Mouse (Mus musculus): ENCODE data around the gene Gm20388. TPM values are rescaled to one million over a fixed set of nuclear protein-coding genes. Genes with fewer than 3 reads are reported as not detected.

The Gm20388 gene
- polyA plus RNA-seq, 1 experiment from 2014 or later, result not detected

GRCm38 (mm10) chr8:122554786-122555185, 2644.1 kb downstream of the Gm20388 start:
- 77% methylated on average over 6 of the region's 6 CpGs for whole genome bisulfite sequencing
- no peak overlapping the region for H3K9ac ChIP-seq
- no peak overlapping the region for H3K4me2 ChIP-seq (replicated peaks)
- H3K27ac ChIP-seq, result no peak overlapping the region
- no peaks in the 10 kb centered on the region for H3K36me3 ChIP-seq
- H3K4me1 ChIP-seq, result peaks cover 39% of the 10 kb centered on the region
- no peak for ATAC-seq (ENCODE audit: insufficient number of reproducible peaks, insufficient read depth, low FRiP score, low TSS enrichment)
- no peaks in the 10 kb centered on the region for H3K27me3 ChIP-seq
- H3K4me3 ChIP-seq, result no peak overlapping the region
- no peaks in the 10 kb centered on the region for H3K9me3 ChIP-seq

GRCm38 (mm10) chr8:122556030-122557009, 2645.7 kb downstream of the Gm20388 start:
- no peak overlapping the region for H3K4me3 ChIP-seq
- no peak overlapping the region for H3K4me2 ChIP-seq (replicated peaks)
- H3K27ac ChIP-seq, result peak overlapping the region; percentile 77
- H3K9me3 ChIP-seq, result no peaks in the 10 kb centered on the region
- H3K9ac ChIP-seq, result no peak overlapping the region
- 64% methylated on average over 12 of the region's 12 CpGs for WGBS
- no peak for ATAC-seq (ENCODE audit: insufficient number of reproducible peaks, insufficient read depth, low FRiP score, low TSS enrichment)
- H3K27me3 ChIP-seq, result no peaks in the 10 kb centered on the region
- H3K4me1 ChIP-seq, result peaks cover 29% of the 10 kb centered on the region
- H3K36me3 ChIP-seq, result no peaks in the 10 kb centered on the region

DNA sequence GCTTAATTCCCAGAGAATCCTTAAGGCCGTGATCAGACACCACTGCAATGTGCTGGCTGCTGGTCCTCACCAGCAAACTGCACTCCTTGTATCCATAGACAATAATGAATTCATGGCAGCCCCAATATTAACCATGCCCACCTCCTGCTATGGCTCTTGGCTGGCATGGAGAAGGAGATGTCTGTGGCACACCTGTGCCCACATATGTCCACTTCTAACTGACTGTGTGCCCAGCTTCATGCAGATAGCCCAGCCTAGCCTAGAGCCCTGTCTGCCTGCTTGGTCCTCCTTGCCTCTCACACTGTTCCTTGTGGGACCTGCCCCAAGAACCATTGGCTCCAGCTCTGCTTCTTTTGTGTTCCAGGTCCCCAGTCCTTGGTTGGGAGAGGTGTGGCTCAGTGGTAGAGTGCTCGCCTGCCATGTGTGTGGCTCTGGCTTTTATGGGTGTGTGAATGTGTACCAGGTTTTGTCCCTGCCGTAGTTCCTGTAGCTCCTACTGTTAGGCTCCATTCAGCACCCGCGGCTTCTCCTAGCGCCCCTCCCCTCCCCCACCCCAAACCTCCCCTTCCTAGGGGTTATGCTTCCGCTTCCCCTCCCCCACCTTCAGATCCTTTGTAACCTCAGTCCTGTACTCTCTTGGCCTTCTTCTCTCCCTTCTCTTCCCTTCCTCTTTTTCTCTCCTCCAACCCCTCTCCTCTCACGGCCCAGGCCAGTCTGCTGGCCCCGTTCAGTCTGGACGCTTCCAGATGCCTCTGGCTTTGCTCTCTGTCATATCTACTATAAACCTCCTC, 2646.8 kb downstream of the Gm20388 start:
- no peak overlapping the region for H3K4me3 ChIP-seq

DNA sequence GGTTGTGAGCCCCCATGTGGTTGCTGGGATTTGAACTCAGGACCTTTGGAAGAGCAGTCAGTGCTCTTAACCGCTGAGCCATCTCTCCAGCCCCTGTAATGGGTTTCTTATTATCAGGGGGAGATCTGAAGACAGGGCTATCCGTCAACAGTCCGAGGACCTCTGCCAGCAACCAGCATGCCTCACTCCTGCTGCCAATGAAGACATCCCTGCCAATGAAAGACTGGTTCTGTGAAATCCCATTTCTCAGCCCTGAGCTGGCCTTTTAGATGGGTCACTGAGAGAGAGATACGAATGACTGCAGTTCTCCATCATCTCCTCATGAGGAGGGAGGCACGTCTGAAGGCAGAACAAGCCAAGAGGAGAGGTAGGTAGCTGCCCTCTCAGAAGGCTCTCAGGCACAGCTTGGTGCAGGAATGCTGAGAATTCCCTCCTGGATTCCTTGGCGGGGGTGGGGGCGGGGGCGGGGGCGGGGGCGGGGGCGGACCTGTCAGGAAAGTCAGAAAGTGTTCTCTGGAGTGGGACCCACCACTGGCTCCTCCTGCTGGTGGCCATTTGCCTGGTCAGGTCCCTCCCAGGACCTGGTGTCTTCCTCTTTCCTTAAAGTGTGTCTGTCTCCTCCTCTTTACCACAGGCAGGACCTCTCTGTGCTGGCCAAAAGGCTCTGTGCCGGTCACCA, 2648.2 kb downstream of the Gm20388 start:
- H3K4me2 ChIP-seq (replicated peaks), result no peak overlapping the region
- 15% methylated on average over 12 of the region's 12 CpGs for WGBS
- peaks cover 26% of the 10 kb centered on the region for H3K4me1 ChIP-seq
- H3K9me3 ChIP-seq, result no peaks in the 10 kb centered on the region
- H3K36me3 ChIP-seq, result no peaks in the 10 kb centered on the region
- H3K27ac ChIP-seq, result 0 out of 2 replicates have a peak overlapping the region, but pooled peaks have one; percentile 14
- ATAC-seq (ENCODE audit: insufficient number of reproducible peaks, insufficient read depth, low FRiP score, low TSS enrichment), result no peak
- H3K4me3 ChIP-seq, result no peak overlapping the region
- H3K9ac ChIP-seq, result no peak overlapping the region
- H3K27me3 ChIP-seq, result no peaks in the 10 kb centered on the region

More for the DNA sequence above, 2646.8 kb downstream of the Gm20388 start:
- Histone ChIP-seq H3K27me3 (no peaks in the 10 kb centered on the region), H3K4me2 (replicated peaks) (no peak overlapping the region; the same call in 1 of the 2 replicates), H3K27ac (peak overlapping the region; percentile 77; the same call in 1 of the 2 replicates), H3K9me3 (no peaks in the 10 kb centered on the region), H3K4me1 (peaks cover 26% of the 10 kb centered on the region), H3K36me3 (no peaks in the 10 kb centered on the region), H3K9ac (no peak overlapping the region)
- WGBS, result 38% methylated on average over 10 of the region's 10 CpGs
- 0 out of 2 replicates have a peak, but pooled peaks have one; percentile 19 for ATAC-seq (ENCODE audit: insufficient number of reproducible peaks, insufficient read depth, low FRiP score, low TSS enrichment)

- Histone ChIP-seq H3K27me3 (no peaks in the 10 kb centered on the region), H3K4me2 (replicated peaks) (no peak overlapping the region), H3K9ac (no peak overlapping the region), H3K4me1 (peaks cover 23% of the 10 kb centered on the region), H3K27ac (no peak overlapping the region), H3K36me3 (no peaks in the 10 kb centered on the region), H3K9me3 (no peaks in the 10 kb centered on the region), H3K4me3 (no peak overlapping the region)
- ATAC-seq (ENCODE audit: insufficient number of reproducible peaks, insufficient read depth, low FRiP score, low TSS enrichment), result no peak
- 83% methylated on average over 5 of the region's 5 CpGs for WGBS
Measured at GRCm38 (mm10) chr8:122561199-122561598, 2650.6 kb downstream of the Gm20388 start.

DNA sequence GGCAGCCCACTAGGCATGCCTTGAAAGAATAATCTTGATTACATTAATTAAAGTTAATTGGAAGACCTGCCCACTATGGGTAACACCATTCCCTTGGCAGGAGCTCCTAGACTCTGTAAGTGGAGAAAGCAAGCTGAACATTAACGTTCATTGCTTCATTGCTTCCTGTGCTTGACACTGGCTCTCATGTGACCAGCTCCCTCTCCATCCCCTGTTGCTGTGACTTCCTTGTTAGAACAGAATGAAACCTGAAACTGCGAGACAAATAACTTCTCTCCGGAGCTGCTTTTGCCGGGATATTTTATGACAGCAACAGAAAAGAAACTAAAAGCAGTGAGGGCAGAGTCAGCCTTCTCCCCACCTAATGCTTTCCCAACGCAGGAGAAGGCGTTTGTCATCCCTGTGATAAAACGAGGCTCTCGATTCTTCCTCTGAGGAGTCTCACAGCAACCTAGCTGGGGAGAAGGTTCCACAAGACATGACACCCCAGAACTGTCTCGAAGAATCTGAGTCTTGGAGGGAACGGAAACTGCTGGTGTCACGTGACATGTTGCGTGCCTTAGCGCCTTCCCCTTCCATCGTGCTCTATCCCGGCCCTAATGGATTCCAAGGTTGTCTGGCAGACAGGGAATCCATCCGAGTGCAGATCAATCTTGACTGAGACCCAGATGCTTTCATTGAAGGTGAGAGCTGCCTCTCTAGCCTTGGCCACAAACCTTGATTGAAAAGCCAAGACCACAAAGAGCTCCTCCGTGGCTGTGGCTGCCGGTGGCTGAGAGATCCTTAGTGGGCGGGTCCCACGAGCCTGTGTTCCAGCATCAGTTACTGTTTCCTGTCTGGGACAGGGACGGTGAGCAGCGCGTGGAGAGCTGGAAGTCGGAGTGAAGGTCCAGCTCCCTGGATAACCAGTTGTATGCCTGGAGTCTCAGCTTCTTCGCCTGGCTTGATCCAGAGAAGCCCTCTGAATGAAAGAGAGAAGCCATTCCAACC, 2654.0 kb downstream of the Gm20388 start:
- H3K4me2 ChIP-seq (replicated peaks), result no peak overlapping the region

DNA sequence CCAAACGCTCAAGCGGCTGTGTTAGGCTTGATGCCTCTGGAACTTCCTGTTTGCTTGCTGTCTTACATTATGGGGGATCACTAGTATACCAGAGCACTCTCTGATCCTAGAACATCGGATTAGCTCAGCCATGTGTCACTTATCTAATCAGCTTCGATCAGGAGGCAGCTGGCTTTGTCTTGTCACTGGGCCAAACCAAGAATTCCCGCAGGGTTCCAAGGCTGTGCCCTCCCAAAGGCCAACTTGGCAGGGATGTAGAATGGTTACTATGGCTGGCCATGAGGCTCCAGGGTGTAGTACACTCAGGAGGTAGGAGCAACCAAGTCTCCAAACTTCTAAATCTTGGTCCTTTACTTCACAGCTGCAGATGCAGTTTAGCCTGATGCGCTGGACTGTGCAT, 2656.1 kb downstream of the Gm20388 start:
- ATAC-seq (ENCODE audit: insufficient number of reproducible peaks, insufficient read depth, low FRiP score, low TSS enrichment), result no peak

More for the DNA sequence above, 2654.0 kb downstream of the Gm20388 start:
- H3K27me3 ChIP-seq, result no peaks in the 10 kb centered on the region
- WGBS, result 80% methylated on average over 25 of the region's 25 CpGs
- peaks cover 19% of the 10 kb centered on the region for H3K4me1 ChIP-seq
- no peak overlapping the region for H3K4me3 ChIP-seq
- peak overlapping the region; percentile 13; the same call in 1 of the 2 replicates for H3K27ac ChIP-seq
- H3K36me3 ChIP-seq, result peaks cover 6% of the 10 kb centered on the region
- no peaks in the 10 kb centered on the region for H3K9me3 ChIP-seq
- no peak for ATAC-seq (ENCODE audit: insufficient number of reproducible peaks, insufficient read depth, low FRiP score, low TSS enrichment)
- H3K9ac ChIP-seq, result no peak overlapping the region

GRCm38 (mm10) chr8:122567361-122568108, 2656.9 kb downstream of the Gm20388 start, which contains the start of gene Cdt1:
Gene Cdt1 (plus strand): TSS chr8:122568015.
- Histone ChIP-seq H3K27me3 (no peaks in the 10 kb centered on the region), H3K4me2 (replicated peaks) (peak within 1 kb of the TSS; percentile 81), H3K9me3 (no peaks in the 10 kb centered on the region), H3K4me1 (peaks cover 19% of the 10 kb centered on the region), H3K4me3 (peak within 1 kb of the TSS; percentile 91), H3K27ac (peak within 1 kb of the TSS; percentile 94), H3K9ac (peak within 1 kb of the TSS; percentile 93), H3K36me3 (peaks cover 35% of the 10 kb centered on the region)
- peak; percentile 96 for ATAC-seq (ENCODE audit: insufficient number of reproducible peaks, insufficient read depth, low FRiP score, low TSS enrichment)
- WGBS, result under 1% methylated on average over 62 of the region's 62 CpGs

More for the DNA sequence above, 2656.1 kb downstream of the Gm20388 start:
- peak overlapping the region; percentile 94 for H3K27ac ChIP-seq
- H3K4me3 ChIP-seq, result peak overlapping the region; percentile 91
- H3K36me3 ChIP-seq, result peaks cover 27% of the 10 kb centered on the region
- 41% methylated on average over 6 of the region's 6 CpGs for WGBS
- peaks cover 19% of the 10 kb centered on the region for H3K4me1 ChIP-seq
- H3K27me3 ChIP-seq, result no peaks in the 10 kb centered on the region
- no peaks in the 10 kb centered on the region for H3K9me3 ChIP-seq
- peak overlapping the region; percentile 81 for H3K4me2 ChIP-seq (replicated peaks)
- H3K9ac ChIP-seq, result peak overlapping the region; percentile 93; the same call in 1 of the 2 replicates

DNA sequence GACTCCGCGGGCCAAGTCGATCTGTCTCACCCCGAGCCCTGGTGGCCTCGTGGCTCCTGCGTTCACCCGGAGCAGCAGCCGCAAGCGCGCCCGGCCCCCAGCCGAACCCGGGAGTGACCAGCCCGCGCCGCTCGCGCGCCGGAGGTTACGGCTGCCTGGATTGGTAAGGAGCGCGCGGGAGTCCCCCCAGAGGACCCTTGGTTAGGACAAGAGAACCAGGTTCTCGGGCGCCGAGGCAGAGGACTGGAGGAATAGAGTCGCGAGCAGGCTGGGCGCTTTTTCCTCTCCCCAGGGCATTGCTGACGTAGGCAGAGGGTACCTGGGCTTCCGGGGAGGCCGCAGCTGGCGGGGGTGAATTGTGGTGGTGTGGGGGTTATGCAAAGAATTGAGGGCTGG, 2657.5 kb downstream of the Gm20388 start:
- peaks cover 40% of the 10 kb centered on the region for H3K36me3 ChIP-seq
- H3K27ac ChIP-seq, result peak overlapping the region; percentile 89
- peak overlapping the region; percentile 93 for H3K9ac ChIP-seq
- peaks cover 19% of the 10 kb centered on the region for H3K4me1 ChIP-seq
- peak; percentile 54 for ATAC-seq (ENCODE audit: insufficient number of reproducible peaks, insufficient read depth, low FRiP score, low TSS enrichment)
- H3K9me3 ChIP-seq, result no peaks in the 10 kb centered on the region
- H3K4me3 ChIP-seq, result peak overlapping the region; percentile 91
- under 1% methylated on average over 34 of the region's 34 CpGs for WGBS
- H3K27me3 ChIP-seq, result no peaks in the 10 kb centered on the region
- H3K4me2 ChIP-seq (replicated peaks), result peak overlapping the region; percentile 81

DNA sequence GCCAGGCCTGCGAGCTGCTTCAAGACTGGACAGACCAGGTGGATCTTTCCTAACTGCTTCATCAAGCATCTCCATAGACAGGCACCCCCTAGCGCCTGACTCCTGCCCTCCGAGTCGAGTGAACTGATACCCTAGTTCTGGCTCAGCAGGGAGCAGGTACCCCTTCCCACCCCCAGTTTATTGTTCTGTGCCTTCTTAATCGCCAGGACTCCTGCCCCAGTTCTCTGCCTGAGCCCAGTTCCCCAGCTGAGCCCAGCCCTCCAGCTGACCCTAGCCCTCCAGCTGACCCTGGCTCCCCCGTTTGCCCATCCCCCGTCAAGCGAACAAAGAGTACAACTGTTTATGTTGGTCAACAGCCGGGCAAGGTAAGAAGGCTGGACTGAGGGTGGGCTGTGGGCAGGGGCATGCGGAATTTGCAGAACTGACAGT, 2658.3 kb downstream of the Gm20388 start:
- H3K4me2 ChIP-seq (replicated peaks), result peak overlapping the region; percentile 81
- no peaks in the 10 kb centered on the region for H3K9me3 ChIP-seq
- peaks cover 19% of the 10 kb centered on the region for H3K4me1 ChIP-seq
- H3K9ac ChIP-seq, result peak overlapping the region; percentile 93
- H3K36me3 ChIP-seq, result peaks cover 48% of the 10 kb centered on the region
- WGBS, result 8% methylated on average over 10 of the region's 10 CpGs
- ATAC-seq (ENCODE audit: insufficient number of reproducible peaks, insufficient read depth, low FRiP score, low TSS enrichment), result no peak
- H3K27me3 ChIP-seq, result no peaks in the 10 kb centered on the region
- peak overlapping the region; percentile 91 for H3K4me3 ChIP-seq
- H3K27ac ChIP-seq, result no peak overlapping the region
